Mouse (Mus musculus) ovary, postnatal 10 days (tissue): Measurements from ENCODE around the gene Adam8.

Source experiments
- DNase-seq: peaks from one replicate; pipeline ENCODE4 v3.0.0; 2022; ENCODE audit warnings: low spot score

The Adam8 gene

GRCm38 (mm10) chr7:139992406-139992805 is at the start of gene Adam8:
Adam8 (minus strand) TSS chr7:139992562.
- DNase-seq, result no peak

- DNase-seq, result no peak
Observed at GRCm38 (mm10) chr7:140037171-140037555, 44.8 kb upstream of the Adam8 start.

DNA sequence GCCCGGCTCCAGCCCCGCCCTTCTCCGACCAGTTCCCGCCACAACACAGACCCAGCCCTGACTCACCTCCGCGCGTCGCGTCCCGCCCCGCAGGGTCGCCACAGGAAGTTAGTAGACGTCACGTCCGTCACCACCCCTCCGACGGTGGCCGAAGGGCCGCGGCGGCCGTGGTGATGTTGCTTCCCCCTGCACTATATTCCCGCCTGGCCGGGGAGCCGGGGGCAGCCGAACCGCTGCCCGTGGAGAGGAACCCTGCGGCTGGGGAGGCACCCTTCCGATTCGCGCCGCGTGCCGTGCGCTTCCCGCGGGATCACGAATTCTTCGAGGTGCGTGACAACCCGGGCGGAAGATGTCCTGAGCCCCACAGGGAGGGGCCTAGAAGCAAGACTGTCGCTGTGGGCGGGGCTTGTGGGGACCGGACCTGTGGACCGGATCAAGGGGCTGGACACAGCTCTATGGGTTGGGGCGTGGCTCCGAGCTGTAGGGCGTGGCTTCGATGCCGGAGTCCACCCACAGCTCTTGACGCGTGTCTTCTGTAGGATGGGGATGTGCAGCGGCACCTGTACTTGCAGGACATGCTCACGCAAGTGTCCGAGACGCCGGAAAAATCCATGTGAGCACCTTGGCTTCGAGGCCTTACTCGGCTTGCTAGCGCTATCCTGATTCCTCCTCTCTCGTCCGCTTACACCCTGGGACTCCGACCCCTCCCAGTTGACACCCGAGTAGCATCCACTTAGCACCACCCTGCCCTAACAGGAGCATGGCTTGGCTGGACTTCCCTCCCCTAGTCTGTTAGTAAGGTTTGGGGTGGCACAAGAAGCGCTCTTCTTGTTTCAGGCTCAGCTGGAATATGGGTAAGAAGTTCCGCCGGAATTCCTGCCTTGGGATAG is 44.2 kb upstream of the Adam8 start, which contains the start of the genes Zfp511 and Tubgcp2:
Zfp511 (plus strand) TSS at position 111 of the 890 bp plus-strand sequence.
Tubgcp2 (minus strand) TSS at position 389 of the 890 bp plus-strand sequence.
- peak; percentile 84 for DNase-seq

DNA sequence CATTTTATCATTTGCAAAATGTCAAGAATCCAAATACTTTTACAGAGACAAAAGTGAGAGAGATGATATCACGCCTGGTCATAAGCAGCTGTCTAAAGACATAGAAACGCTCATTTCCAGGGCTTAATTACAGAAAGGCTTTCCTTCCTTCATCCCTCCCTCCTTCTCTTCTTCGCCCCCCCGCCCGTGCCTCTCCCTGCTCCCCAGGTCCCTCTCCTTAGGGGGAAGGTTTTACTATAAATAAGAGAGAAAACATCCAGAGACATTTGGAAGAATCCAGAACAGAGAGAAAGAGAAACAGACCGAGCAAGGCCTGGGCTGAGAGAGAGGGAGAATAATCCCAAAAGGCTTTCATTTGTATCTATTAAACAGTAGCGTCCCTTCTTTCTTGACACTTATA is 43.1 kb upstream of the Adam8 start:
- DNase-seq, result no peak

DNA sequence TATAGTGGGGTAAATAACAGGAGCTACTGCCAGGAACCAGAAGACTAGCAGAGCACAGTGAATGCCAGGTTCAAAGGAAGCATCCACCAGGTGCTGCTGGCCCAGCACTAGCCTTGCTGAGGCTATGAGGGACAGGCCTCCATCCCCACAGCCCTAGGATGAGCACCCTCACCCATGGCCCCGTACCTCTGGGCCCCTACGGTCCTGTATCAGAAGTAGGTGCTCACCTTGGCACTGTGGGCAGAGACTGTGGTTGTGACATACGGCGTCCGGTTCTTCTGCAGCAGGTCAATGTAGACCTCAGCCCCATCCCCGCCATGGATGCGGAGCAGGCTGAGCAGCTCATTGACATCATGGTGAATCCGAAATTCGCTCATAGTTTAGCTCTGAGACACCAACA is 41.0 kb upstream of the Adam8 start:
- no peak for DNase-seq

GRCm38 (mm10) chr7:140032366-140032765 is 40.0 kb upstream of the Adam8 start:
- no peak for DNase-seq

DNA sequence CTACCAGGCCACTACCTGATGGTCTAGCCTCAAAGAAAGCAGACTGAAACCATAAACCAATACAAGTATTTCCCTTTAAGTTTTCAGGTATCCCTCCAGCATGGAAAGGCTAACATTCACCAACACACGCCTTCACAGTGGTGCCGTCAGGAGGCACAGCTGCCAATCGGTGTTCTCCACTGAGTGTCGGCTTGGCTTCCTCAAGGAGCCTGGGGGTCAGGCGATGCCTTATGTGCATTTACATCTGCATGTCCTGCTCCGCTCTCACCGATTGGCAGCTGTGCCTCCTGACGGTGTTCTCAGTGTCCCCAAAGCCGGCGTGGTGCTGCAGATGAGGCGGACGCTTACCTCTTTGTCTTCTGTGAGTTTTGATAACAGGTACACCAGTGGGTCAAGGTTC is 39.4 kb upstream of the Adam8 start:
- DNase-seq, result no peak

DNA sequence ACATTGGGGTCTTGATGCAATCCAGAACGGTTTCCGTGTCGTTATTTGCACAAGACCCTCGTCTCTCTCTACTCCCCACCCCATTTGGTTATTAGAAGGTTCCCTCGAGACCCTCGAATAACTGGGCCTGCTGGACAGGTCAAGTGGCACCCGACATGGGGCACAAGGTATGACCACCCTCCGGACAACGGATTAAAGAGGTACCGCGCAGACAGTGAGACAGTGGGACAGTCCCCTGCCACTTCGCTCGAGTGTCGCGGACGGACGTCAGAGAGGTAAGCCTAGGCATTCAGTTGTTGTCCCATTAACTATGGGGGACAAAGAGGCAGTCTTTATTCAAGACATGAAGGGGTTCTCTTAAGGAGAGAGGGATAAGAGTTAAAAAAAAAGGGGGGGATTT is 19.0 kb upstream of the Adam8 start:
- no peak for DNase-seq

DNA sequence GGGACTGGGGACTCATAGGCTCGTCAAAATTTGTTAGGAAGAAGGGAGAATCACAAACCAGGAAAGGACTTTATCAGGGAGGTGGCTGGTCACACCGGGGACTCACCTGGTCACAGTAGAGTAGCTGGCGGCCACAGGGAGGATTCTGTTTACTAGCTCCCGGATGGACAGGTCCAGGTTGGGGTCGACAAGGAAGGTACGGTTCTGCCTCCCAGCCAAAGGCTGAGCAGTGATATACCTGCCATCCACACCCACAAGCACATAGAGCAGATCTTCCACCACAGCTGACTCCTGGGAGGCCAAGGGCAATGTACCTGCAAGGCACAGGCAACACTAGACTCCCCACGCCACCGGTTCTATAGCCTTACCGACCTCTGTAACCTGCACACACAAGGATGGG is 15.4 kb upstream of the Adam8 start:
- DNase-seq, result no peak

- no peak for DNase-seq
Observed at GRCm38 (mm10) chr7:140006861-140007611, 14.7 kb upstream of the Adam8 start.

- no peak for DNase-seq
Observed at GRCm38 (mm10) chr7:140004666-140005065, 12.3 kb upstream of the Adam8 start.

DNA sequence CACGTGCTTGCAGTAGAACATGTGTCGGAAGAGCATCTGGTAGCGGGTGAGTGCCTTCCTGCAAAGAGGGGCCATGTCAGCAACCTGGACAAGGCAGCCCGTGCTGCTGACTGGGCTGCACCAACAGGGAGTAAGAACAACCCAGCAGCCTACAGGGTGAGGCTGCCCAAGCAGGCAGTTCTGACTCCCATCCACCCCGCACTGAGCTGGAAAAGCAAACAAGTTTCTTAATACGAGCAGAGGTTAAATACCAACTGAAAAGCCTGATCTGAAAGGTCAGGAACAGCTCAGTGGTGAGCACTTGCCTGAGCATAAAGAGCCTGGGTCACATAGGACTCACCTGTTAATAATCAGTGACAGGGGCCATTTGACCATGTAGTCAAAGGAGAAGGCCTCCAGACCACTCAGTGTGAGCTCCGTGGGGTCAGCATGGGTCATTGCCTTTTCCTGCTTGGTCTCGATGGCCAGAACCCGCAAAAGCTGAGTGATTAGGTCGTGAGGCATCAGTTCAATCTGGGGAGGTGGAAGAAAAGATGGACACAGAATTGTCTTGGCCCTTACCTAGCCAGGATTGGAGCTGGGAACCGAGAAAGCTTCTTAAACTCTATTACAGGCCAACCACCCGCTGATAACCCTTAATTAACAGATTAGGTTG is 8.9 kb upstream of the Adam8 start:
- no peak for DNase-seq

DNA sequence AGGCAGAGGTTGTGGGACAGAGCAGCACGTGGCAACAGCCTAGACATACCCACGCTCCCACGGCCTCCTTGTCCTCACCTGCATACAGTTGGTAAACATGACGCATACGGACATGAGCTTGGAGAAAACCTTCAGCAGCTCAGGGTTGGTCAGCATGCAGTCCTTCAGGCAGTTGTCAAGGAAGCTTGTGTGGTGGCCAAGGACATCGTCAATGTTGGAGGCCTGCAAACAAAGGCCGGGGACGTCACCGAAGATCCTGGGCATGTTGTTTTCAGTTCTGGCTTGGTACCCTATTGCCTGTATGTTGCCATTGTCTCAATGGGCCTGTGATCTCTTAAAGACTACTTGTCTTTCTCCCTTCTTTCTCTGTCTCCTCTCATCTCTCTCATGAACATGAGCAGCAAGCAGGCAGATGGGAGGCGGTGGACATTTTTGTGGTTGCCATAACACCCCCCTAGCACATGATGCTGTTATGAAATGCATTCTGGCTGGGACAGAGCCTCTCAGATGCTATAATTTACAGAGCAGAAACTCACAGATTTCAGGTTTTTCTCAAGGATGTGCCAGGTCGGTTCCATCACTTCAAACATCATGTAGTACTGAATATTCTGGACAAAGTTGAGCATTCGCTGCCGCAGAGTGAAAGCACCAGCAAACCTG is 6.5 kb upstream of the Adam8 start:
- no peak for DNase-seq

DNA sequence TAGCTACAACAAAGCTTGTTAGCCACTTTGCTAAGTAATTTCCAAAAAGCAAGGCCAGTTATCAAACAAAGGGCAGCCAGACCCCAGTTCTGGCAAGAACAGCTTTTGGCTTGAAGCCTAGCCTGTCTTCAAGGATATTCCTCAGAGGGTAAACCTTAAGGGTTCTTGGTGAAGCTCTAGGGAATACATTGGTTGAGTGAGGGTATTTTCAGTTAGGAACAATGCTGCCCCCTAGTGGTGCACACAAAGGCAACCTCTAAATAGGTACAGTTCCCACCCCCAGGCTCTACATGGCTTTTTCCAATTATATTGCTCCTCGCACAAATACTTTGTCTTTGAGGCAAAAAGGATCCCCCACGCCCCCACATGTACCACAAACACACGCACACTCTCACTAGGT is 2.3 kb upstream of the Adam8 start:
- no peak for DNase-seq

GRCm38 (mm10) chr7:139994202-139994601 is 1.8 kb upstream of the Adam8 start:
- DNase-seq, result no peak

DNA sequence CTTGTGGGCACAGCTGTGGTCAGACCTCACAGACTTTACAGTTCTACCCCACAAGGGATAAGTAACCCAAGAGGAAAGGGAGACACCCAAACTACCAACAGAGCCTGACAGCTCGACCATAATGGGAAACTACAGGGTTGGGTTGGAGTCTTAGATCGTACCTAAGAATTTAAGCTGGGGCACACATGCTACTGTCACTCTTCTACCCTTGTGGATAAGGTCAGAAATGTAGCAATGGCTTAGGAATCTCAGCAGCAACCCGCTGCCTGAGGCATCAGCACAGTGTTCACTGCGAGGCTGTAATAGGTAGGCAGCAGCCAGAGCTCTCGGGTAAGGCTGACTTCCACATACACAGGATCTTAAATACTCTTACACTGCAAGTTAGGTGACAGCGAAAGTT is 1.2 kb upstream of the Adam8 start:
- no peak for DNase-seq

DNA sequence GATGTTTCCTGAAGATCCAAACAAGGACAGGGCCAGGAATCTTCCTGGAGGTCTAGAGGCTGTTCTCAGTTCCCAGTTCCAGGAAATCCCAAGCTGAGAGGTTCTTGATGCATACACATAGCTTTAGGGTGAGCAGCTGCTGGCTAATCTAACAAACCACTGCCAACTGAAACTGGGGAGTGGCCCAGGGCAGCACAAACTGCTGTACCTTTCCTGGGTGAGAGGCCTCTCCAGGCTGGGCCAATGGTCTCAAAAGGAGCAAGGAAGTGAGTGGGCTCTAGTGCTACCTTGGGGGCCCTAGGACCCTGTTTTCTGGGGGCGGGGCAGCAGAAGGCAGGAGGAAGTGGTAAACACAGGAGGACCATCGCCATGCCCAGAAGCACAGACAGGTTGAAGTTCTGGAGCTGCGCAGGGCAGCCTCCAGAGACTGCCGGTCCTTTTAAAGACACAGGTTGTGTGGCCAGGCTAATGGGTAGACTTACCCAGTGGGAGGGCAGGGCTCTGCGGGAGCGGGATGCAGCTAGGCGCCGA is 1.4 kb downstream of the Adam8 start:
- no peak for DNase-seq

- DNase-seq, result no peak
Observed at GRCm38 (mm10) chr7:139988272-139988671, 4.1 kb downstream of the Adam8 start.

DNA sequence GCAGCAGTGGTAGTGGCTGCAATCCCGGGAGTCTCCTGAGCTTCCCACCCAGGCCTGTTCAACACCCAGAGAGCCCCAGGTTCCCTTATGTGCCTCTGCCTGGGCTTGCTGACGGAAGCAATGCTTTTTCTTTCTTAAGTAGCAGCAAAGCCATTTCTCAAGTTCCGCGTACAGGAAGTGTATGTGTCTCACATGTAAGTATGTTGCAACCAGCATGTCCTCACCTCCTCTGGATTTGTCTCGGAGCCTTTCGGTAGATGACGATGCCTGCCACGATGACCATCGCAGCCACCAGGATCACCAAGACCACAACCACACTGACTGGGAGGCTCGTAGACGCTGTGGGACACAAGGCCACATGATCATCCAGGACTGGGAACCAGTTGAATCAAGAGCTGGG is 7.9 kb downstream of the Adam8 start:
- no peak for DNase-seq

GRCm38 (mm10) chr7:139982058-139982457 is 10.3 kb downstream of the Adam8 start:
- DNase-seq, result no peak

DNA sequence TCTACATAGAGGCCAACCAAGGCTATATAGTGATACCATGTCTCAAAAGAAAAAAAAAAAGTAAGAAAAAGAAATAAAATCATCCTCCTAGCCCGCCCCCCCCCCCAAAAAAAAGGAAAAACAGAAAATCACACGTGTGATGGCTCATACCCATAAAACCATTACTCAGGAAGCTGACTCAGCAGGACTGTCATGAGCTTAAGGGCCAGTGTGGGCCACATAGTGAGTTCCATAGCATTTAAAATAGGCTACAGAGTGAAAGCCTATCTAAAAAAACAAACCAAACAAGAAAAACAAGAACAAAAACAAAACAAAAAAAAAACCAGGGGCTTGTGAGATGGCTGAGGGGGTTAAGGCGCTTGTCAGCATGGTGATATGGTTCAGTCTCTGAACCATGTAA is 11.6 kb downstream of the Adam8 start:
- DNase-seq, result no peak
